Mouse (Mus musculus) brain, embryonic 14.5 days (tissue): ENCODE data around the gene Scn8a.

Experiments used
- CTCF ChIP-seq: fragments of 200-500 bp; IDR thresholded peaks from 2 replicates; pipeline ENCODE4 v1.5.1; 2012; ENCODE audit warnings: inconsistent platforms, mild to moderate bottlenecking, moderate library complexity, borderline replicate concordance; ENCODE audit not compliant: insufficient read depth, insufficient read length; ENCODE audit errors: extremely low read depth
- POLR2A ChIP-seq: fragments of 200-500 bp; IDR thresholded peaks from 2 replicates; pipeline ENCODE4 v1.6.1; 2012; ENCODE audit warnings: mild to moderate bottlenecking, inconsistent platforms, borderline replicate concordance; ENCODE audit not compliant: poor library complexity, insufficient read depth, insufficient read length, severe bottlenecking; ENCODE audit errors: extremely low read depth

DNA sequence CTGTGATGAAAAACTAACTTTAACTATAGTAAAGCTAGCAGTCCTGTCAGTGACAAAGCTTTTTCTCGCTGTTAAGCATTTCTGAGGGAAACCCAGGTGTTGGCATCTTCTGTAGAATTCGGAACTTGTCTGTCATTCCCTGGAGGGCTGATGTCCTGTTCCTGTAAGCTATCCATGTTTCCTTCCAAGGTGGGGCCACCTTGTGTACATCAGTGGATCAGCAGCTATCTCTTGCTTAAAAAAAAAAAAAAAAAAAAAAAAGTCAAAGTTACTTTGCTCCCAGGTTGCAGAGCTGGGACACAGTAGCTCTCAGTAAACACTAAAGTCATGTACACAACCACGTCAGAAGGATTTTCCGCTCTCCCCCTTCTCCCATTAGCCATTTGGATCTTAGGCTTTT, 91.9 kb downstream of the Scn8a start:
- TF ChIP-seq POLR2A (no peak), CTCF (peak; percentile 24; the same call in 1 of the 2 replicates)
